Mouse (Mus musculus) C2C12 (cell line): Measurements from ENCODE around the gene Riiad1.

ENCODE experiments used
- CEBPB ChIP-seq: IDR thresholded peaks from one replicate; pipeline ENCODE4 v1.6.1; 2011; ENCODE audit warnings: low read depth, mild to moderate bottlenecking, control low read depth, moderate library complexity
- CTCF ChIP-seq: IDR thresholded peaks from one replicate; pipeline ENCODE4 v1.5.1; 2011; ENCODE audit not compliant: control insufficient read depth, insufficient read depth, insufficient read length
- MAX ChIP-seq: IDR thresholded peaks from one replicate; pipeline ENCODE4 v1.6.1; 2011; ENCODE audit warnings: mild to moderate bottlenecking, control low read depth
- MYOG ChIP-seq: IDR thresholded peaks from one replicate; pipeline ENCODE4 v1.6.1; 2011; ENCODE audit not compliant: control insufficient read depth, insufficient read length; ENCODE audit errors: extremely low read depth
- USF1 ChIP-seq: IDR thresholded peaks from one replicate; pipeline ENCODE4 v1.6.1; 2011; ENCODE audit warnings: low read depth, mild to moderate bottlenecking, control low read depth, moderate library complexity

DNA sequence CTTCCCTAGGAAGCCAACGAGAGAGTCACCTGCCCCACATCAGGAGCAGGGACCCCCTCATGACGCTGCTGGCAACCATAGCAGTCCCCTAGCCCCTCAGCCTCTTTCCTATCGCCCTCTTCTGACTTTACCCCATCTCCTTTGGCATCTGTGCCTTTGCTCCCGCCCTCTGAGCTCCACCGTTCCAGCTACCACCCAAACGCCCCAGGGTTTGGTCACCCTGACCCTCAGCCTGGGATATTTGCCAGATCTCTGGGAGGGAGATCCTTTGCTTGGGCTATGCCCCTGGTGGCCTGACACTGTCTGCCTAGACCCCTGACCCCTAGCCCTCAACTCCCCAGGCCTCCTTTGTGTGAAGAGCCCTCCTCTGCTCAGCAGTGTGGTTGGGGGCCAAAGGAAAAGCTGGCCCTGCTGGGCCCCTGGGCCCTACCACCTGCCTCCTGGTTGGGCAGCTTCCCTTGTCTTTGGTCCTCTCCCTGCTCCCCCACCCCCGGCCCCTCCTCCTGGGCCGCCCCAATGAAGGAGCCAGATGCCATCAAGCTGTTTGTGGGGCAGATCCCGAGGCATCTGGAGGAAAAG lies 1.5 kb downstream of the Riiad1 start:
- no peak for TF ChIP-seq CTCF
- TF ChIP-seq USF1 = no peak
- no peak for TF ChIP-seq MAX
- no peak for TF ChIP-seq MYOG
- TF ChIP-seq CEBPB = no peak
